Mouse (Mus musculus): ENCODE data around the gene Prkaa2.

Gene Prkaa2

DNA sequence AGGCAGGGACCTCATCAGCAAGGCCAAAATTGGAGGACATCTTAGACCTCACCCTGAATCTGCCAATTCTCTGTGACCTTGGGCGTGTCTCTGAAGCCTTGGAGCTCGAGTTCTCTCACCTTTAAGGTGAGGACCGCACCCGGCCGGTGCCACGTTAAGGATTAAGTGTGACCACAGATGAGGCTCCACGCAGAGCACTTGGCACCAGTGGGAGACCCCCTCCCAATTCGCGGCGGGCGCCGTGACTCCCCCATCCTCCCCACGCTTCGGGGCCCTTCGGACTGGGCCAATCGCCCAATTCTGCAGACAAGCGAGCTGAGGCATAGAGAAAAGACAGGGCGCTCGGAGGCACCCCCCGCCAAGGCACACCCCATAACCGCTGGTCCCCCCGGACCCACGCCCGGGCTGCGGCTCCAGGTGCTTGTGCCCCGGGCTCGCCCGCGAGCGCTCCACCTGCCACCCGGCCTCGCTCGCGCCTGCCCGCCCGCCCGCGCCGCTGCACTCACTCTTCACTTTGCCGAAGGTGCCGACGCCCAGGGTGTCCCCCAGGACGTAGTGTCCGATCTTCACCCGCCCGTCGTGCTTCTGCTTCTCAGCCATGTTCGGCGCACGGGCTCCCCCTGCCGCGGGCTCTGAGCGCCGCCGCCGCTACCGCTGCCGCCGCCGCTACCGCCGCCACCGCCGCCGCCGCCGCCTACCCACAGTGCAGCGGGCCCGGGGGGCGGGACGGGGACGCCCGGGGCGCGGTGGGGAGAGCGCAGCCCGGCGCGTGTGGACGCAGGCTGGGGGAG lies at the start of gene Prkaa2:
TSS of gene Prkaa2 (minus strand) at position 692 of the 791 bp plus-strand sequence.
- DNase-seq (ENCODE audit: low spot score in 2 of 2): peak; percentile 9 to 21

- DNase-seq (ENCODE audit: low spot score in 2 of 2): no peak
Measured at GRCm38 (mm10) chr4:105159531-105159870, 49.8 kb upstream of the Prkaa2 start.

- DNase-seq (ENCODE audit: low spot score in 2 of 2): no peak
Measured at GRCm38 (mm10) chr4:105158651-105159530, 49.2 kb upstream of the Prkaa2 start.

GRCm38 (mm10) chr4:105158169-105158555 lies 48.5 kb upstream of the Prkaa2 start:
- DNase-seq (ENCODE audit: low spot score in 2 of 2): peak; percentile 43 to 65

DNA sequence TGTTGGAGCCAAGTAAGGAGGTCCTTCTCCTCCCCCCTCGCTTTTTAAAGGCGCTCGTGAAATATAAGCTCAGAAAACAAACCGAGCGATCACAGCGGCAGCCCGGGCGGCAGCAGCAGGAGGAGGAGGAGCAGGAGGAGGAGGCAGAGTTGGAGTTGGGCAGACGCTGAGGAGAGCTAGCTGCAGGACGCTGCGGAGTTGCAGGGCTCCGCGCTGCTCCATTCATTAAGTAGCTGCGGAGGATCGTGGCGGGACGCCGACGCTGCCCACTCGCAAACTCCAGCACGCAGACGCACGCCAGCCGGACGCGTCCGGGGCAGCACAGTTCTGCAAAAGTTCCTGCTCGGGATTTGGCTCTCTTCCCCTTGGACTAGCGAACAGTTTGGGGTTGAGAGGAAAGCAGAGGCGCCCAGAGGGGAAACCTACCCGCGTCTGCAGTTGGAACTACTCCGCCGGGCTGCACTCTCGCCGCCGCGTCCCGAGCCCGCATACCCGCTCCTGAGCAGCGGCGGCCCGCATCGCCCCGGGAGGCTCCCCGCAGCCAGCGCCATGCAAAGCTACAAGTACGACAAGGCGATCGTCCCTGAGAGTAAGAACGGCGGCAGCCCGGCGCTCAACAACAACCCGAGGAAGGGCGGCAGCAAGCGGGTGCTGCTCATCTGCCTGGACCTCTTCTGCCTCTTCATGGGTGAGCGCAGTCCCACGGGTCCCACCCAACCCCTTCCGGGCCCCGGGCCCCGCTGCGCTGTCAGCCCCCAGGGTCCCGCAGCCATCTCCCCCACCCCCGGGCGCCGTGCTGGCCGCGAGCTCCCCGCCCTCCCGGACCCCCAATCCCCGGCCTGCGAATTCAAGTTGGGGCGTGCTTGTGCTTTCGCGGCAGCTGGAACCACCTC lies 47.8 kb upstream of the Prkaa2 start, which contains the start of gene Plpp3:
TSS of gene Plpp3 (plus strand) at position 72 of the 893 bp plus-strand sequence.
- peak; percentile 14 to 34 for DNase-seq (ENCODE audit: low spot score in 2 of 2)

- no peak for DNase-seq (ENCODE audit: low spot score in 2 of 2)
Measured at GRCm38 (mm10) chr4:105156955-105157275, 47.2 kb upstream of the Prkaa2 start.

DNA sequence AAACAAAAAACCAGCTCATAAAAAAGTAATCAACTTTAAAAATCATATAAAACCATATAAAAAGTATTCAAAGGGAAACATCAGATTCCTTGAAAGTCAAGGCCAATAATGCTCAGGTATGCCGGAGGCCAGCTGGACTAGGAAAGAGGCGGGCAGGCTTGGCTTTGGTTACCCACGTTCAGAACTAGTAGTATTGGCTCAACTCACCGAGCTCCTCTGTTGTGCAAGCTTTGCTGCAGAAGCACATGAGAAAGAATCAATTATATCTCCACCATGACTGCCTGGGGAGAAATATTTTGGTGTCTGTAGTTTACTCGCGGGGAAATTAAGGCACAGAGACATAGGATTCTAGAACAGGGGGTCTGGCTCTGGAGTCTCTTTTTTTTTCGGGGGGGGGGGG lies 46.6 kb upstream of the Prkaa2 start:
- no peak for DNase-seq (ENCODE audit: low spot score in 2 of 2)

DNA sequence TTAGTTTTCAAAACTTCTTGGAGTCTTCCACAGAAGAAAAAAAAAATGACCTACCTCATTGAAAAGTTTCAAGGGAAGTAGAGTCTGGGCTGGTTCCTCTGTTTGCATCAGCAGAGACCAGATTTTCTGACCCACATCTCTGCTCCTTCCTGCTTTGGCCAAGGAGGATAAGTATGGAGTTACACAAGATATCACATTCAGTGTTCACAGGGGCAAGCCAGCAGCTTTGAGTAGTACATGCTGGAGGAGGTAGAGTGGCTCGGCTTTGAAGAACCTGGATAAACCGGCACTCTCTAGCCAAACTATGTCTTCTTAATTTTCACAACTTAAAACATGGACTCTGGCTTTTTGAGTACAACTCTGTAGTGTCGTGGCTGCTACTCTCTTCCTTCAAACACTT lies 43.5 kb upstream of the Prkaa2 start:
- DNase-seq (ENCODE audit: low spot score in 2 of 2): no peak

GRCm38 (mm10) chr4:105151911-105152690 lies 42.4 kb upstream of the Prkaa2 start:
- DNase-seq (ENCODE audit: low spot score in 2 of 2): peak; percentile 16 to 40

DNA sequence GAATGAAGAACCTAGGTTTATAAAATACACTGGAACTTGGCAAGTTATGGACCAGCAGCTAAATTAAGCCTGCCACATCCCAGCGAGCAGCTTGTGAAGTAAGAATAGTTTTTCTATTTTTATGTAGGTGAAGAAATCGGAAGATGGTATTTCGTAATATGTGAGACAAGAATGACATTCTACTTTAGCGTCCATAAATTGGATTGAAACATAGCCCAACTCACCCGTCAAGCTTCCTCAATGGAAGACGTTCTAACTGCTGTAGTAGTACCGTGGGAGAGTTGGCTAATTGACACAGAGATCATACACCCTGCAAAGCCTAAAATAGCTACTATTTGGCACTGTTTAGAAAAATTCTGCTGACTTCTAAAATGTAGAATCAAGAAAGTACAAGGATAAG lies 39.8 kb upstream of the Prkaa2 start:
- no peak for DNase-seq (ENCODE audit: low spot score in 2 of 2)

- no peak for DNase-seq (ENCODE audit: low spot score in 2 of 2)
Measured at GRCm38 (mm10) chr4:105133350-105134050, 23.8 kb upstream of the Prkaa2 start.

DNA sequence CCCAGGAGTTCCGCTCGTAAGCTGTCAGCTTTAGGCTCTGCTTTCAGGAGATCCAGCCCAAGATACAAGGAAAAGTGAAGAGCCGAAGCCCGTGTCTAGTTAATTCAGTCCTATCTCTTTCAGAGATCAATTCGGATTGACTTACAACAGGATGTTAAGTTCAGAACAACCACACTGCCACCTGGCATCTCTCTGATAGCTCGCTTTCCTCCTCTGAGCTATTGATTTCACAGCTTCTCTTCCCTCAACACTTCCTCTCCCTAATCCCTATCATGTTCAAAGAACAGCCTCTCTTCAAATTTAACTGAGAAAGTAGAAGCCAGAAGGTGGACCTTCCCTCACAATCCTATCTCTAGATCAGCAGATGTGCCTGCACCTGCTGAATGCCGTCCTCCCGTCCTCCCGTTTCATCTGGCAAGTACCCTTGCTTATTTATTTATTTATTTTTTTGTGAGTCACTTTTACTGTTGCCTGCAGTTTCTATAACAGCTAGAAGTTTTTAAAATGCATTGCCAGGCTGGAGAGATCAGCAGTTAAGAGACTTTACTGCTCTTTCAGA lies 22.1 kb upstream of the Prkaa2 start:
- DNase-seq (ENCODE audit: low spot score in 2 of 2): no peak

DNA sequence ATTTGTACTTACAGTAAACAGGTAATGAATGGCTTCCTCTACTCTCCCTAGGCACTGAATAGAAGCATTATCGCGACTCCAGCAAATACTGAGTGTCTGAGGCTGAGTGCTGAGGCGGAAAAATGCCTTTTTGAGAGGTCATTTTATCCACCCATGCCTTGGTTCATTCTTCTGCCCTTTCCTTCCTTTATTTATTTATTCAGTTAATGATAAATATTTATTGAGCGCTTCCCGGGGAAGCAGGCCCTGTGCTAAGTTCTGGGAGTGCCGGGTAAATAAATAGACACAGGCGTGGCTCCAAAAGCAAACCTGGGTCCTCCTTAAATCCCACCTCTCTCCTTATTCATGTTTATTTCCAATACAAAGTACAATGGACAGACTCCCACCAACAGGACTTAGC lies 19.5 kb upstream of the Prkaa2 start:
- no peak for DNase-seq (ENCODE audit: low spot score in 2 of 2)

DNA sequence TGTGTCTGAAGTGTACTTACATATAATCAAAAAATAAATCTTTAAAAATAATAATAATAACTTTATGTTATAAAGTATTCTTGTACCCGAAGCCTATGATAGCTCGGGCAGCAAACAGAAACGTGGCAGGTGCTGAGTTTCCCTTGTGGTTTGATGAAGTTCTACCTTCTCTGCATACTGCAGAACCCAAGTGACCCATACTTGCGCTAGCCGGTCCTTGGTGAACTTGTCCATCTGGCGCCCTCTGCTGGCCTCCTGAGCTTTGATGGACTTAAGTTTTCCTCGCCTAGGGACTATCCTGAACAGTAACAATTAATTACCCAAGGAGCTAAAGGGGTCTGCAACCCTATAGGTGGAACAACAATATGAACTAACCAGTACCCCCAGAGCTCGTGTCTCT lies 12.7 kb upstream of the Prkaa2 start:
- DNase-seq (ENCODE audit: low spot score in 2 of 2): no peak

GRCm38 (mm10) chr4:105121081-105121480 lies 11.4 kb upstream of the Prkaa2 start:
- DNase-seq (ENCODE audit: low spot score in 2 of 2): no peak

GRCm38 (mm10) chr4:105113468-105113867 lies 3.8 kb upstream of the Prkaa2 start:
- no peak for DNase-seq (ENCODE audit: low spot score in 2 of 2)

- DNase-seq (ENCODE audit: low spot score in 2 of 2): no peak
Measured at GRCm38 (mm10) chr4:105113042-105113441, 3.4 kb upstream of the Prkaa2 start.

GRCm38 (mm10) chr4:105111770-105112169 lies 2.1 kb upstream of the Prkaa2 start:
- DNase-seq (ENCODE audit: low spot score in 2 of 2): no peak

DNA sequence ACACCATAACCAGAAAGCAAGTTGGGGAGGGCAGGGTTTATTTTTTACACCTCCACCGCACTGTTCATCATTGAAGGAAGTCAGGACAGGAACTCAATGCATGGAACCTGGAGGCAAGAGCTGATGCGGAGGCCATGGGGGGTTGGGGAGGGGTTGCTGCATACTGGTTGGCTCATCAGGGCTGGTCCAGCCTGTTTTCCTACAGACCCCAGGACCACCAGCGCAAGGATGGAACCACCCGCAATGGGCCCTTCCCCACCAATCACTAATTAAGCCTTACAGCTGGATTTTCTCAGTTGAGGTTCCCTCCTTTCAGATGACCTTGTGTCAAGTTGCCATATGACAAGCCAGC lies 970 bp upstream of the Prkaa2 start:
- DNase-seq (ENCODE audit: low spot score in 2 of 2): no peak

- no peak for DNase-seq (ENCODE audit: low spot score in 2 of 2)
Measured at GRCm38 (mm10) chr4:105109990-105110683, 447 bp upstream of the Prkaa2 start.
